Mouse (Mus musculus) forebrain, embryonic 14.5 days (tissue): ENCODE measurements at regions not wholly inside any gene's neighbourhood (a gene's known extent, or its start where the extent isn't known, plus 50 kb on each side); places are given as distances from the start of the nearest gene placed in this dataset.

Source experiments
- ATAC-seq: fragments of 200-750 bp; cut with Nextera tagmentation; 2 replicates; pipeline ENCODE4 v1.8.0; 2017; ENCODE audit warnings: mild to moderate bottlenecking, moderate library complexity
- DNase-seq: peaks from one replicate; pipeline ENCODE4 v3.0.0-alpha.2; 2015; ENCODE audit warnings: low spot score
- H3K27ac ChIP-seq: fragments of 300-500 bp; sonication (generic); 2 replicates; pipeline ENCODE4 v1.5.1; 2014; ENCODE audit warnings: low read depth, mild to moderate bottlenecking, control low read depth, low read length, moderate library complexity
- H3K27me3 ChIP-seq: fragments of 300-500 bp; sonication (generic); replicated peaks from 2 replicates; pipeline ENCODE4 v1.6.1; 2014; ENCODE audit warnings: low read length, control low read depth, mixed read lengths; ENCODE audit not compliant: control insufficient read depth, insufficient read depth
- H3K36me3 ChIP-seq: fragments of 300-500 bp; sonication (generic); 2 replicates; pipeline ENCODE4 v1.6.1; 2014; ENCODE audit warnings: low read length, control low read depth; ENCODE audit not compliant: control insufficient read depth, insufficient read depth
- H3K4me1 ChIP-seq: fragments of 300-500 bp; sonication (generic); 2 replicates; pipeline ENCODE4 v1.6.1; 2014; ENCODE audit warnings: antibody characterized with exemption, low read length, control low read depth; ENCODE audit not compliant: control insufficient read depth, insufficient read depth
- H3K4me2 ChIP-seq: fragments of 300-500 bp; sonication (generic); 2 replicates; pipeline ENCODE4 v1.6.1; 2014; ENCODE audit warnings: mild to moderate bottlenecking, control low read depth, low read length
- H3K4me3 ChIP-seq: fragments of 300-500 bp; sonication (generic); 2 replicates; pipeline ENCODE4 v1.5.1; 2014; ENCODE audit warnings: low read depth, low read length, control low read depth
- H3K9ac ChIP-seq: fragments of 300-500 bp; sonication (generic); 2 replicates; pipeline ENCODE4 v1.6.1; 2014; ENCODE audit warnings: mild to moderate bottlenecking, low read length, control low read depth, moderate library complexity
- H3K9me3 ChIP-seq: fragments of 300-500 bp; sonication (generic); replicated peaks from 2 replicates; pipeline ENCODE4 v1.6.1; 2016; ENCODE audit warnings: low read length, control low read depth, mixed read lengths; ENCODE audit not compliant: control insufficient read depth
- WGBS: fragments of 180-500 bp; shearing (Covaris S2); extraction: QIAGEN DNeasy Blood & Tissue Kit; methylation state at CpG from one replicate; pipeline ENCODE4 v1.1.7; 2014; 5-methylcytosine and 5-hydroxymethylcytosine counted together

GRCm38 (mm10) chr12:15676127-15676526 is 140.6 kb downstream of the Trib2 start:
- no peaks in the 10 kb centered on the region for H3K9me3 ChIP-seq
- H3K27ac ChIP-seq: no peak overlapping the region
- H3K9ac ChIP-seq: no peak overlapping the region
- no peaks in the 10 kb centered on the region for H3K4me1 ChIP-seq
- no peak overlapping the region for H3K4me3 ChIP-seq
- H3K27me3 ChIP-seq: no peaks in the 10 kb centered on the region
- no peak for ATAC-seq
- DNase-seq: no peak
- 68% methylated on average over 3 of the region's 3 CpGs for WGBS
- no peak overlapping the region for H3K4me2 ChIP-seq
- no peaks in the 10 kb centered on the region for H3K36me3 ChIP-seq

DNA sequence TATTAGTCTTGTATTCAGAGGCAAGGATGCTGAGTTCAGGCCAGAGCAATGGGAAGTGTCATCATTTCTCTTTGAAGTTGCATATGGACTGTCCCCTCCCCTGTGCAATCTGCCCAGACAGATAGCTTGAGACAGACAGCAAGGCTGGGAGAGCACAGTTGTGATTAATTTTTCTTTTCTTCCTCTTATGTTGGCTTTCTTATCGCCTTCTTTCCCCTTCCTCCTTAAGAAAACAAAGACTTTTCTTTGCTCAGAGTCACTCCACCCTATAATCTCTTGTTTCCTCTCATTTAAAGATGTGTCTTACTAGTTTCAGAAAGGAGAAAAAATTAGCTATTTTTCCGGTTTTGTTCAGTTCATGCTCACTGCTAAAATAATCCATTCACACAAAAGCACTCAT is 157.0 kb downstream of the Trib2 start:
- Histone ChIP-seq H3K27me3 (no peaks in the 10 kb centered on the region), H3K27ac (no peak overlapping the region), H3K4me1 (no peaks in the 10 kb centered on the region), H3K4me2 (no peak overlapping the region), H3K9me3 (no peaks in the 10 kb centered on the region), H3K4me3 (no peak overlapping the region), H3K36me3 (no peaks in the 10 kb centered on the region), H3K9ac (no peak overlapping the region)
- no peak for DNase-seq
- WGBS: 79% methylated on average over 2 of the region's 2 CpGs
- ATAC-seq: no peak

- Histone ChIP-seq H3K4me3 (no peak overlapping the region), H3K9ac (no peak overlapping the region), H3K27ac (no peak overlapping the region), H3K9me3 (no peaks in the 10 kb centered on the region), H3K27me3 (no peaks in the 10 kb centered on the region), H3K36me3 (no peaks in the 10 kb centered on the region), H3K4me2 (no peak overlapping the region), H3K4me1 (no peaks in the 10 kb centered on the region)
- DNase-seq (no peak), ATAC-seq (no peak)
- 74% methylated on average over 2 of the region's 2 CpGs for WGBS
Measured at GRCm38 (mm10) chr12:15659332-15659731, 157.4 kb downstream of the Trib2 start.

DNA sequence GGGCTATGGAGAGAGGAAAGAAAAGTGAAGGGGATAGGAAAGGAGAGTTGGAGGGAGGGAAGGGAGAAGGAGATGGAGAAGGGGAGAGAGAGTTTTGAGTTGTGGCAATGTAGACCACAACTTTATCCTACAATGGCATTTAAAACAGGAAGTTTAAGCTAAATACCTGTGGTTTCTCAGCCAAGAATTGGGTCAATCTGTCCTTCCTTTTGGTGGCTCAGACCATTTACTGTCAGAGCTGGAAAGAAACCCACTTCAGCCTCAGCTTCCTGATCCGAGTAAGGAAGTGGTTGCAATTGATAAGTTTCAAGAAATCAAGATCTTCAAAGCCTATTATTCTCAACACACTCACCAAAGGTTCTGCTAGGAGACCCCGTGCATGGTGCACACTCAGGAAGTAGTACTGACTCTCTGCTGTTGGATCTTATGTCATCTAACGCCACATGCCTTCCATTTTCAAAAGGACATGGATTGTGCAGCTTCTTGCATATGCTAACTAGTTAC is 158.9 kb downstream of the Trib2 start:
- WGBS: 86% methylated on average over 3 of the region's 3 CpGs
- ATAC-seq: no peak
- no peaks in the 10 kb centered on the region for H3K4me1 ChIP-seq

GRCm38 (mm10) chr12:15654585-15654984 is 162.1 kb downstream of the Trib2 start:
- no peaks in the 10 kb centered on the region for H3K36me3 ChIP-seq
- WGBS: 97% methylated on average over 4 of the region's 4 CpGs
- no peaks in the 10 kb centered on the region for H3K9me3 ChIP-seq
- DNase-seq: no peak
- no peak overlapping the region for H3K27ac ChIP-seq
- no peak overlapping the region for H3K9ac ChIP-seq
- ATAC-seq: no peak
- H3K4me1 ChIP-seq: no peaks in the 10 kb centered on the region
- H3K4me2 ChIP-seq: no peak overlapping the region
- no peak overlapping the region for H3K4me3 ChIP-seq
- no peaks in the 10 kb centered on the region for H3K27me3 ChIP-seq

More for the DNA sequence above, 158.9 kb downstream of the Trib2 start:
- H3K4me2 ChIP-seq: no peak overlapping the region
- H3K36me3 ChIP-seq: no peaks in the 10 kb centered on the region
- H3K27ac ChIP-seq: no peak overlapping the region
- H3K27me3 ChIP-seq: no peaks in the 10 kb centered on the region
- H3K9ac ChIP-seq: no peak overlapping the region
- H3K4me3 ChIP-seq: no peak overlapping the region
- no peaks in the 10 kb centered on the region for H3K9me3 ChIP-seq
- no peak for DNase-seq

- Histone ChIP-seq H3K4me1 (no peaks in the 10 kb centered on the region; the same call in 1 of the 2 replicates), H3K4me2 (no peak overlapping the region), H3K27ac (no peak overlapping the region), H3K27me3 (no peaks in the 10 kb centered on the region), H3K4me3 (no peak overlapping the region), H3K9ac (no peak overlapping the region), H3K36me3 (no peaks in the 10 kb centered on the region), H3K9me3 (no peaks in the 10 kb centered on the region)
- no peak for ATAC-seq
- DNase-seq: no peak
- 73% methylated on average over 8 of the region's 8 CpGs for WGBS
Measured at GRCm38 (mm10) chr12:15653357-15653763, 163.4 kb downstream of the Trib2 start.

DNA sequence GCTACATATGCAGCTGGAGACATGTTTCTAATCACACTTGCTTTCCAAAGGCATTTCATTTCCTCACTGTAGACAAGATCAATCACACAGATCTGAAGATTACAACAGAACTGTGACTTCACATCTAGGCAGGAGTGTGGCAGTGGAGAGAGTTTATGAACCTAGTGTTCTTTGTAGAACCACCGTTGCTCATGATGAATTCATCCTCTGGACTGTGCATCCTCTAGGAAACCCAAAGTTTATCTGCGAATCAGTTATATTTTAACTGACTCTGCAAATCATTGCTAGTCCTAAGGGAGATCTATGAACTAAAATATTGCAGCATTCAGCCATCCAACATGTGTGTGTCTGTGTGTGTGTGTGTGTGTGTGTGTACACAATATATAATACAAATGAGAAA is 165.4 kb downstream of the Trib2 start:
- H3K4me2 ChIP-seq: no peak overlapping the region
- H3K9ac ChIP-seq: no peak overlapping the region
- ATAC-seq (no peak), DNase-seq (no peak)
- no peaks in the 10 kb centered on the region for H3K9me3 ChIP-seq
- H3K4me1 ChIP-seq: no peaks in the 10 kb centered on the region; the same call in 1 of the 2 replicates
- no peak overlapping the region for H3K27ac ChIP-seq
- 97% methylated on average over 2 of the region's 2 CpGs for WGBS
- H3K4me3 ChIP-seq: no peak overlapping the region
- H3K27me3 ChIP-seq: no peaks in the 10 kb centered on the region
- no peaks in the 10 kb centered on the region for H3K36me3 ChIP-seq

GRCm38 (mm10) chr12:15649906-15650305 is 166.8 kb downstream of the Trib2 start:
- 87% methylated on average over 4 of the region's 4 CpGs for WGBS
- ATAC-seq: no peak
- no peak overlapping the region for H3K4me3 ChIP-seq

DNA sequence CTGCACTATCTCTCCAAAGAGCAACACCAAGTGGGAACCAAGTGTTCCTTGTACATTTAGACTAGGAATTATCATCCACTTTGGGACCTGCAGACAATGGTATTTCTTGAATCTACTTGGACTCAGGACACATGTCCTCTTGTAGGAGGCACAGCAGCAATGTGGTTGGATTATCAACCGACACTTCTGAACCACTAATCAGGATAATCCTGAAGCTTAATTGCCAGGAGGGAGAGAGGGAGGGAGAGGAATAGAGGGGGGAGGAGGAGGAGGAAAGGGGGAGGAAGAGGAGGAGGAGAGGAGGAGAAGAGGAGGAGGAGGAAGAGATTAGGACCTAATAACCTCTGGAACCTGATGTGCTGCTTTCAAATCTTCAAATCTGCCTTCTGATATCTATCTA is 167.5 kb downstream of the Trib2 start:
- H3K9me3 ChIP-seq: no peaks in the 10 kb centered on the region
- H3K27ac ChIP-seq: no peak overlapping the region
- ATAC-seq: no peak
- no peaks in the 10 kb centered on the region for H3K27me3 ChIP-seq
- H3K4me3 ChIP-seq: no peak overlapping the region
- no peak overlapping the region for H3K9ac ChIP-seq
- no peaks in the 10 kb centered on the region; the same call in 1 of the 2 replicates for H3K4me1 ChIP-seq
- WGBS: 16% methylated on average over 1 of the region's 1 CpGs
- H3K4me2 ChIP-seq: no peak overlapping the region
- no peak for DNase-seq
- no peaks in the 10 kb centered on the region for H3K36me3 ChIP-seq

More at GRCm38 (mm10) chr12:15649906-15650305, 166.8 kb downstream of the Trib2 start:
- H3K9me3 ChIP-seq: no peaks in the 10 kb centered on the region
- H3K27me3 ChIP-seq: no peaks in the 10 kb centered on the region
- no peak overlapping the region for H3K9ac ChIP-seq
- no peaks in the 10 kb centered on the region; the same call in 1 of the 2 replicates for H3K4me1 ChIP-seq
- no peak overlapping the region for H3K27ac ChIP-seq
- no peaks in the 10 kb centered on the region for H3K36me3 ChIP-seq
- no peak overlapping the region for H3K4me2 ChIP-seq
- DNase-seq: no peak
